Mouse (Mus musculus) bone marrow, adult 2 months (tissue): Measurements from ENCODE around the gene Rubcnl.

ENCODE experiments used
- CTCF ChIP-seq: fragments of 200-500 bp; IDR thresholded peaks from 2 replicates; pipeline ENCODE4 v1.5.1; 2011; ENCODE audit warnings: low read length, control low read depth; ENCODE audit not compliant: control insufficient read depth, insufficient read depth
- POLR2A ChIP-seq: fragments of 200-500 bp; IDR thresholded peaks from 2 replicates; pipeline ENCODE4 v1.6.1; 2011; ENCODE audit warnings: low read depth, mild to moderate bottlenecking, control low read depth, low read length, borderline replicate concordance; ENCODE audit not compliant: control insufficient read depth

DNA sequence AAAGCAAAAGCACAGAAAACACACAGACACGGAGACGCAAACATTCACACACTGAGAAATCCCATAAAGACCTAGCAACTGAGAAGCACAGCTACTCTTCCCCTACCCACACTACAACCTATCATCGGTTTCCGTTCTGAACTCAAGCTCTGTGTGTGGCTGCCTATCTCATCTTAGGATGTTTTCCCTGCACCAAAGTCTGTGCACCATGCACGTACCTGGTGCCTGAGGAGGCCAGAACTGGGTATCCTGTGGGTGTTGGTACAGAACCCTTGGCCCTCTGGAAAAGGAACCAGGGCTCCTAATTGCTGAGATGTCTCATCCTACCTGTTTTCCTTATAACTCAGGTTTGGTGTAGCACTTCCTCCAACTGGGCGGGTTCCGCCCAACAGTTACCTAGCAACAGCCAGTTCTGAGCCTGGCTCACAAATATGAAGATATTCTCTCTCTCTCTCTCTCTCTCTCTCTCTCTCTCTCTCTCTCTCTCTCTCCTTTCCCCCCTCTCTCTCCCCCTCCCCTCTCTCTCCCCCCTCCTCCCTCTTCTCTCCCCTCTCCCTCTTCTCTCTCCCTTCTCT, 30.9 kb upstream of the Rubcnl start:
- no peak for TF ChIP-seq POLR2A
- no peak for TF ChIP-seq CTCF
